Mouse (Mus musculus): ENCODE measurements at regions not wholly inside any gene's neighbourhood (a gene's known extent, or its start where the extent isn't known, plus 50 kb on each side); places are given as distances from the start of the nearest gene placed in this dataset.
A peak's percentile ranks its signal among the peaks of the same experiment; 100 is the strongest.
"Not testable (repeated sequence)": the region's sequence is repeated elsewhere in the genome, so short reads cannot be mapped to it uniquely, and the experiment has no call there.

DNA sequence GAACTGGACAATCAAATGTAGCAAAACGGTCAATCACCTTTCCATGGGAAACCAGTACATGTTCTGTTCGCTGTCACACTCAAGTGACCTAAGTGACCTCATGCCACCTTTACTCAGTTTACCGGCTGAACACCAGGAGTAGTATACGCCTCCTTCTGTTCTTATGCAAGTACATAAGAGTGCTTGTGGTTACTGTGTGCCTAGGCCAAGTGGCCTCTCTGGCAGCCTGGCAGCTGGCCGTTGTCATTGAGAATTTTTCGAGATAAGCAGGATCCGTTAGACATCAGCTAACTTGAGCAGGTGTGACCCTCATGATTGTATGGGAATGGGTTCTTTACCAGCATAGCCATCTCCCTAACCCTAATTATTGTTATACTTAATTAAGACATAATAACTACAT lies 167.5 kb downstream of the Tomm20 start:
- H3K27ac ChIP-seq, result no peak overlapping the region
- no peaks in the 10 kb centered on the region for H3K9me3 ChIP-seq
- no peak overlapping the region for H3K4me2 ChIP-seq
- 83% methylated on average over 7 of the region's 7 CpGs for WGBS
- H3K27me3 ChIP-seq, result no peaks in the 10 kb centered on the region
- no peaks in the 10 kb centered on the region for H3K36me3 ChIP-seq
- no peak for ATAC-seq (ENCODE audit: insufficient number of reproducible peaks, insufficient read depth, low FRiP score, low TSS enrichment, low read depth)
- no peak overlapping the region for H3K9ac ChIP-seq
- no peak overlapping the region for H3K4me3 ChIP-seq
- 0 out of 2 replicates have a peak, but pooled peaks cover 5% of the 10 kb centered on the region for H3K4me1 ChIP-seq

DNA sequence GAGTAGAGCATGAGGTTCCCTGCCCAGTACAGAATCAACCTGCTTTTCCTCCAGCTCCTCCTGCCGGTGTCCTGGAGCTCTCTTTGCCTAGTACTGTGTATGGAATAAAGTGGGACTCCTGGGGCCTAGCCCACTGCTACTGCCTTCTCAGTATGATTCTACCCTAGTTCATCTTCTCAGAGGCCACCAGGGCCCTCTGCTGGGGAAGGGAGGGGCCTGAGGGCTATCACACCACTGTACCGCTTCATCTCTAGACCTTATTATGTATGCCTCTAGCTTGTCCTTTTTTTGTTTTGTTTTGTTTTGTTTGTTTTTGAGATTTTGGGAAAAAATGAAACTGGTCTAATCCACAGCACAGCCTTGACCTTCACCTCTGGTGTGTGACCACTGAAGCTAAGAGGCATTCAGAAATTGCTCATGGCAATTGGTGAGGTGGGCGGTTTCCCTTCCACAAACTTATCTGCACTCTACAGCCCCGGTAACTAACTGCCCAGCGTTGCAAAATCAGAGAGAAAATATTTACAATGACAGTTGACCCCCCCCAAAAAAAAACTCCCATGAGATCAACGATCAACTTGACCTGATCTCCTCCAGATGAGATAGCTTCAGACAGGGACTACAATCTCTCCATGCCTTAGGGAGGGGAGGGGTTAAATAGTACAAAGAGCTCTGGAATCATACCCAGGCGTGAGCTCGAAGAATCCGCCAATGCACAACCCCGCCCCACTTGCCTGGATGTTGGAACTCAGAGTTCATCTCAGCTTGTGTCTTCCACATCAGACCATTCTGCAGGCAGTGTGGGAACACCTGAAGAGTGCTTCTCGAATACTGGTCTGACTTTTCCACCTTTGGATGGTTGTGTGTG lies 168.8 kb downstream of the Tomm20 start:
- Histone ChIP-seq H3K9ac (no peak overlapping the region), H3K4me1 (no peaks in the 10 kb centered on the region), H3K4me2 (no peak overlapping the region), H3K9me3 (no peaks in the 10 kb centered on the region), H3K36me3 (no peaks in the 10 kb centered on the region), H3K4me3 (no peak overlapping the region), H3K27me3 (no peaks in the 10 kb centered on the region), H3K27ac (no peak overlapping the region)
- no peak for ATAC-seq (ENCODE audit: insufficient number of reproducible peaks, insufficient read depth, low FRiP score, low TSS enrichment, low read depth)
- 82% methylated on average over 11 of the region's 11 CpGs for WGBS

DNA sequence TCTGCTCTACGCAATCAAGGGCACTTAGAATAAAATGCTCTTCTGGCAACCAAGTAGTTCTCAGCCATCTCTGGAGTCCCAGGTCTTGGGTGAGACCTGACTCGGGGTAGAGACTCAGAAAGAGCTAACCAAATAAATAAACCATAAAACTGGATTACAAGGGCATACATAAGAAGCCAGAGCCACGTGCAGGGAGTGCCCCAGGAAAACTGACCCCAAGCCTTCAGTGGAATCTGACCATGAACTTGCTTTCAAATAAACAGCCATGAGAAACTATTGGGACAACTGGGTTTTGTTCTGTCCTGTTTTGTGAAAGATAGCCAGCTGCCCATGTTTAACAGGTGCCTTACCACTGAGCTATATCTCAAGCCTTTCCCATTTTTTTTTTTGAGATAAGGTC lies 170.3 kb downstream of the Tomm20 start:
- Histone ChIP-seq H3K4me2 (no peak overlapping the region), H3K36me3 (no peaks in the 10 kb centered on the region), H3K4me1 (no peaks in the 10 kb centered on the region), H3K4me3 (no peak overlapping the region), H3K9me3 (no peaks in the 10 kb centered on the region), H3K27me3 (no peaks in the 10 kb centered on the region), H3K9ac (no peak overlapping the region), H3K27ac (no peak overlapping the region)
- WGBS, result 68% methylated on average over 3 of the region's 3 CpGs
- no peak for ATAC-seq (ENCODE audit: insufficient number of reproducible peaks, insufficient read depth, low FRiP score, low TSS enrichment, low read depth)

DNA sequence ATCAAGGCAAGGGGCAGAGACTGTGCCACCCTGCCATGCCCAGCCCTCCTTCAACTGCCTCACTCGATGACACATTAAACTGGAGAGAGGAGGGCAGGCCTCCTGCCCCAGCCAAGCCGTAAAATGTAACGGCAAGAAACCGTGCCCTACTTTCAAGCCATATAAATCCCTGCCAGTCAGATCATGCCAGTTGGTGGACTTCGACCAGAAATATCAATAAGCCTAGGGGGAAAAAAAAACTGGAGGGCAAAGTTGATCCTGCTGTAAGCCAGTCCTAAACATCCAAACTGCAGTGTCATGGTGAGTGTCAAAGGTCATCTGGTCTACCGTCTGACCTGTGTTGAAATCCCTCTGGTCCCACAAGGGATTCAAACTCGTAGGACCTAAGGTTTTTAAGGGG lies 170.8 kb downstream of the Tomm20 start:
- no peak overlapping the region for H3K4me3 ChIP-seq
- no peak for ATAC-seq (ENCODE audit: insufficient number of reproducible peaks, insufficient read depth, low FRiP score, low TSS enrichment, low read depth)
- WGBS, result 79% methylated on average over 7 of the region's 7 CpGs
- no peak overlapping the region for H3K4me2 ChIP-seq
- H3K9me3 ChIP-seq, result no peaks in the 10 kb centered on the region
- no peaks in the 10 kb centered on the region for H3K4me1 ChIP-seq
- no peaks in the 10 kb centered on the region for H3K36me3 ChIP-seq
- no peaks in the 10 kb centered on the region for H3K27me3 ChIP-seq
- no peak overlapping the region for H3K9ac ChIP-seq
- H3K27ac ChIP-seq, result no peak overlapping the region

DNA sequence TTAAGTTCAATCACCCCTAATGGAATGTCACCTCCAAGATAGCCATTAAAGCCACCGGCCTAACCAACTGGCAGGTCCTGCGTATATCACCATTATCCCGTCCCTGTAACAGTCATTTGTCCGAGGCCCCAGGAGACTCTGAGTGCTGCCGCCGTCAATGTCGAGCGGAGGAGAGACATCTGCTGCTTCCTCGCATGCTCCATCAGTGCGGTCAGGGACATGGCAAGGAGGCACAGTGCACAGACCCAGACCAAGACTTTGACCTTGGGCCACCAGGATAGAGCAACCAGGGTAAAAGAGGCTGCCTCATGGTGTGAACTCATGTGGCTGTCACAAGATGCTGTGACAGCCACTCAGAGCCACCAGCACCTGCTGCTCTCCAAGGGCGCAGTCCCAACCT lies 172.9 kb downstream of the Tomm20 start:
- no peak overlapping the region for H3K27ac ChIP-seq
- H3K4me2 ChIP-seq, result no peak overlapping the region
- no peak overlapping the region for H3K4me3 ChIP-seq
- H3K27me3 ChIP-seq, result no peaks in the 10 kb centered on the region
- H3K36me3 ChIP-seq, result no peaks in the 10 kb centered on the region
- 89% methylated on average over 11 of the region's 11 CpGs for WGBS
- H3K9ac ChIP-seq, result no peak overlapping the region
- H3K9me3 ChIP-seq, result no peaks in the 10 kb centered on the region
- no peak for ATAC-seq (ENCODE audit: insufficient number of reproducible peaks, insufficient read depth, low FRiP score, low TSS enrichment, low read depth)
- no peaks in the 10 kb centered on the region for H3K4me1 ChIP-seq

DNA sequence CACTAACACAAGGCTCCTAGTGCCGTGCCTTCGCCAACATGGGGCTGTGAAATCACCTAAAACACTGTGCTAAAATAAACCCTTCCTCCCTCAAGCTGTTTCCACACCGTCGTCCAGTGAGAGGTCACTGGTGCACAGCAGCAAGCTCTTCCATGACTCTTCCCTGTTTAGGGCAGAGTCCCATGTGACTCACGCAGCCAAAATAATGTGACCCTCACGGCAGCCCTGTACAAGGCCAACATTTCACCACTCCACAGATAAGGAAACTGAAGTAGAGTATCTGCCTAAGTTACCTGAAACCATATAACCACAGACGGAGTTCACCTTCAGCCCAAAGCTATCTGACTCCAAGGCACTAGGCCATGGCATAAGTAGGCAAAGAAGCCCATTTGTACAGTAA lies 173.4 kb downstream of the Tomm20 start:
- H3K4me1 ChIP-seq, result no peaks in the 10 kb centered on the region

DNA sequence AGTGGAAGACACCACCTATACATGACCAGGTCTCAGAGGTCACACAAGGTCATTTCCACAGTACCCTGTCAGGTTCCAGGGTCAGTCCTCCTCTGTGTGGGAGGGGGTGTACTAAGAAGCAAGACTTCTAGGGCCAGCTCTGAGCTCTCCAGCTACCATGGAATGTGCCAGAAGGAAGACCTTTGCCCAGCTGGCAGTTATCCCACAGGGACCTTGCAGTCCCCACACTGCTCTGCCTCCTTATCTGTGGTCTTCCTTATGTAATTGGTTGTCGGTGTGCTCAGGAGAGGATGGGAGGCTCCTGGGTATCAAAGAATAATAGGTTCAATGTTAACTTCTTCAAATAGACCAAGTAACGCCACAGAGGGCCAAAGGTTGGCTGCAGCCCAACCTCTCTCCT lies 175.3 kb downstream of the Tomm20 start:
- H3K27ac ChIP-seq; H3K4me1 ChIP-seq; H3K9me3 ChIP-seq; H3K4me2 ChIP-seq; H3K36me3 ChIP-seq; ATAC-seq (ENCODE audit: insufficient number of reproducible peaks, insufficient read depth, low FRiP score, low TSS enrichment, low read depth); H3K4me3 ChIP-seq; H3K9ac ChIP-seq; H3K27me3 ChIP-seq: not testable (repeated sequence)
- 84% methylated on average over 2 of the region's 2 CpGs for WGBS

More for the DNA sequence above, 173.4 kb downstream of the Tomm20 start:
- WGBS, result 86% methylated on average over 7 of the region's 7 CpGs
- H3K4me3 ChIP-seq, result no peak overlapping the region
- H3K9ac ChIP-seq, result no peak overlapping the region
- no peaks in the 10 kb centered on the region for H3K27me3 ChIP-seq
- no peak overlapping the region for H3K4me2 ChIP-seq
- H3K9me3 ChIP-seq, result no peaks in the 10 kb centered on the region
- no peak overlapping the region for H3K27ac ChIP-seq
- no peaks in the 10 kb centered on the region for H3K36me3 ChIP-seq
- no peak for ATAC-seq (ENCODE audit: insufficient number of reproducible peaks, insufficient read depth, low FRiP score, low TSS enrichment, low read depth)

DNA sequence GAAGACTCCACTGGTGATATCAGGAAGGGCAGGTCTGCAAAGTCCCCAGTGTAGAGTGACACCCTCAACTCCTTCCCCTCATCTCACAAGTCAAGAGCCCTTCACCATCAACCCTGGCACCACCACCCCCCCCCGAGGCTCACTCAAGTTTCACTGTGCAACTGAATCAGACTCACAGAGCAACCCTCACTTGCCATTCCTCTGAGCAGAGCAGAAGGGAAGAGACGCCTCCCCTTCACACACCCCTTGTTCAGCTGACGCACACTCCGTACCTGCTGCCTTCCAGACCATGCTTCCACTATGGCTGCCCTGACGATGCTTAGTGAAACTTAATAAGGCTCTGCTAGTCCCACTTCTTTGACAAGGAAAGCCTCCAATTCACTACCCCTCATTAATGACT lies 174.4 kb upstream of the Irf2bp2 start:
- WGBS, result 91% methylated on average over 5 of the region's 5 CpGs
- ATAC-seq (ENCODE audit: insufficient number of reproducible peaks, insufficient read depth, low FRiP score, low TSS enrichment, low read depth), result no peak
- H3K9me3 ChIP-seq, result no peaks in the 10 kb centered on the region
- H3K27ac ChIP-seq, result no peak overlapping the region
- no peaks in the 10 kb centered on the region for H3K27me3 ChIP-seq
- no peak overlapping the region for H3K4me3 ChIP-seq
- H3K9ac ChIP-seq, result no peak overlapping the region
- H3K4me1 ChIP-seq, result no peaks in the 10 kb centered on the region
- no peak overlapping the region for H3K4me2 ChIP-seq
- H3K36me3 ChIP-seq, result no peaks in the 10 kb centered on the region

DNA sequence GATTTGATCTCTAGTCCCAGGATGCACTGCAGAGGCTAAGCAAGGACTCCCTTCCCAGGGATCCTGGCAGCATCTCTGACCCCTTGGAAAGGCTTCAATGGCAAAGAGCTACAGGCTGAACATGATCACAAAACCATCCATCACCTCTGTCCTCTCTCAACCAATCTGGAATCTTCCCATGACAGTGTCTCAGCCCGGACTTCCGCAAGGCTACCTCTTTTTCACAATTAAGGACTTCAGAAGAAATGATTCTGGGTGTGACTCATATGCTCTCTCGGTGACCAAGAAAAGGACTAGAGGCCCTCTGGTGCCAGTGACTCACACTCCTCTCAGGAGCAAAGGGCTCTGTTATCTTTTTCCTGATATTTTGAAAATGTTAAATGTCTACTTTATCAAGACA lies 173.6 kb upstream of the Irf2bp2 start:
- H3K27me3 ChIP-seq, result no peaks in the 10 kb centered on the region
- H3K27ac ChIP-seq, result no peak overlapping the region
- no peak overlapping the region for H3K4me2 ChIP-seq
- WGBS, result 94% methylated on average over 3 of the region's 3 CpGs
- no peak overlapping the region for H3K9ac ChIP-seq
- H3K4me1 ChIP-seq, result no peaks in the 10 kb centered on the region
- ATAC-seq (ENCODE audit: insufficient number of reproducible peaks, insufficient read depth, low FRiP score, low TSS enrichment, low read depth), result no peak
- H3K4me3 ChIP-seq, result no peak overlapping the region
- no peaks in the 10 kb centered on the region for H3K36me3 ChIP-seq
- no peaks in the 10 kb centered on the region for H3K9me3 ChIP-seq

DNA sequence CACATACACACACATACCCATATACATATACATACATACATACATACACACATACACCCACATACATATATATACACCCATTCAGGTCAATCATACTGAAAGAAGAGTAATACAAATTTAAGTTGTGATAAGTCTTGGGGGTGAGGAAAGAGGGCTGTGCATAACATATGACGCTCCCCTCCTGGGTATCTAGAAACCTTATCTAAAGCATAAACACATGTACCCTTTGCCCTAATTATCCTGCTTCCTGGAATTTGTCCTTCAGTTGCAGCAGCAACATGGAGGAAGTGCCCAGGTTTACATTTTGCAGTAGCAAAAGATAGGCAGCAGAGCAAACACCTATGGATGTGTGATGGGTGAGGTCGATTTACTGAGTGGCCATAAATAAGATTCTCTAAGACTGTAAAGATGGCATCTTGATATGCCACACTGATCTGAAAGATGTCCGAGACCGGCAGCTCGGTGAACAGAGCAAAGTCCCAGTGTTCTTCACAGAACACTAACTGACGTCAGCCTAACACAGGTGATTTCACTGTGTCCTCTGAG lies 172.0 kb upstream of the Irf2bp2 start:
- no peak overlapping the region for H3K9ac ChIP-seq
- no peaks in the 10 kb centered on the region for H3K36me3 ChIP-seq
- H3K9me3 ChIP-seq, result no peaks in the 10 kb centered on the region
- H3K27me3 ChIP-seq, result no peaks in the 10 kb centered on the region
- no peak for ATAC-seq (ENCODE audit: insufficient number of reproducible peaks, insufficient read depth, low FRiP score, low TSS enrichment, low read depth)
- no peak overlapping the region for H3K4me3 ChIP-seq
- H3K27ac ChIP-seq, result no peak overlapping the region
- WGBS, result 76% methylated on average over 6 of the region's 6 CpGs
- H3K4me1 ChIP-seq, result no peaks in the 10 kb centered on the region
- no peak overlapping the region for H3K4me2 ChIP-seq

DNA sequence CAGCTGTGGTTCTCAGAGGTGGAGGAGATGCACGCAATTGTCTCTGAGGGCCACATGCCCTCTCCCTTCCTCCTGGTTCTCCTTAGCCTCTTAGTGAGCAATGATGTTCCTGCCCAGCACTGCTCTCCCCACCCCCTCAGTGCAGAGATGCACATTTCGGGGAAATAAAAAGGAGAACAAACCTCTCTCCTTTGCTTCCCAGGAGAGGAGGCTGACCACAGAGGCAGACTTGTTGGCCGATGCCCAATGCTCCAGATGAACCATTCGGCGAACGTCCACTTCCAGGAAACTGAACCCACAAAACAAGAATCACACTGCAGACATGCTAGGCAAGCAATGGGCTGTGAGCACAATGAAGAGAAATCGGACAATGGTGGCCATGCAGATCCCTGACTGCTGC lies 169.8 kb upstream of the Irf2bp2 start:
- H3K4me1 ChIP-seq, result peaks cover 3% of the 10 kb centered on the region; the same call in 1 of the 2 replicates
- H3K4me3 ChIP-seq, result no peak overlapping the region
- no peak for ATAC-seq (ENCODE audit: insufficient number of reproducible peaks, insufficient read depth, low FRiP score, low TSS enrichment, low read depth)
- no peaks in the 10 kb centered on the region for H3K36me3 ChIP-seq
- no peaks in the 10 kb centered on the region for H3K27me3 ChIP-seq
- no peaks in the 10 kb centered on the region for H3K9me3 ChIP-seq
- no peak overlapping the region for H3K4me2 ChIP-seq
- no peak overlapping the region for H3K9ac ChIP-seq
- H3K27ac ChIP-seq, result no peak overlapping the region
- 87% methylated on average over 7 of the region's 7 CpGs for whole genome bisulfite sequencing

DNA sequence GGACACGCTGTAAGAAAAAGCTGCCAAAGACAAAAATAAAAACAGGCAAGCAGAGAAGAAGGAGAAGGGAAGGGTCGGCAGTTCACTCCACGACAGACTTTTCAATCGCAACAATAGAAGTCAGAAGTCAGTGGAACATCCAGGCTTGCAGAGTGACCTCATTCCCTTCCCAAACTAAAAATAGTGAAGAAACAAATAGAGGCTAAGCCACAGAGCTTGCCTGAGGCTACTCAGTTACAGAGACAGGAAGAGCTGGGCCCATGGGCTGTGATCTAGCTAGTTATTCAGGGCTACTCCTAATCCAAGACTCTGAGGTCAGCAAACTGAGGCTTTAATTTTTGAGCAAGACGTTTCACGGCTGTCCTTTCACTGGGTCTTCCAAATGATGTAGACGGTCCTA lies 165.9 kb upstream of the Irf2bp2 start:
- no peak overlapping the region for H3K4me3 ChIP-seq
- peak overlapping the region; percentile 8; the same call in 1 of the 2 replicates for H3K27ac ChIP-seq
- H3K36me3 ChIP-seq, result no peaks in the 10 kb centered on the region
- H3K9ac ChIP-seq, result no peak overlapping the region
- H3K4me2 ChIP-seq, result no peak overlapping the region
- no peaks in the 10 kb centered on the region for H3K27me3 ChIP-seq
- H3K4me1 ChIP-seq, result peaks cover 16% of the 10 kb centered on the region
- no peaks in the 10 kb centered on the region for H3K9me3 ChIP-seq
- 53% methylated on average over 7 of the region's 7 CpGs for WGBS
- ATAC-seq (ENCODE audit: insufficient number of reproducible peaks, insufficient read depth, low FRiP score, low TSS enrichment, low read depth), result no peak

All from embryonic facial prominence, embryonic 13.5 days (tissue).